Mouse (Mus musculus) ZHBTc4 (cell line): ENCODE data around the gene Zbtb34.
A peak's percentile ranks its signal among the peaks of the same experiment; 100 is the strongest.

Experiments used
- DNase-seq: peaks from one replicate; pipeline ENCODE4 v3.0.0-alpha.2; 2011; ENCODE audit warnings: low read depth, low spot score

The Zbtb34 gene

GRCm38 (mm10) chr2:33446796-33447195 lies 15.7 kb upstream of the Zbtb34 start:
- DNase-seq: no peak

DNA sequence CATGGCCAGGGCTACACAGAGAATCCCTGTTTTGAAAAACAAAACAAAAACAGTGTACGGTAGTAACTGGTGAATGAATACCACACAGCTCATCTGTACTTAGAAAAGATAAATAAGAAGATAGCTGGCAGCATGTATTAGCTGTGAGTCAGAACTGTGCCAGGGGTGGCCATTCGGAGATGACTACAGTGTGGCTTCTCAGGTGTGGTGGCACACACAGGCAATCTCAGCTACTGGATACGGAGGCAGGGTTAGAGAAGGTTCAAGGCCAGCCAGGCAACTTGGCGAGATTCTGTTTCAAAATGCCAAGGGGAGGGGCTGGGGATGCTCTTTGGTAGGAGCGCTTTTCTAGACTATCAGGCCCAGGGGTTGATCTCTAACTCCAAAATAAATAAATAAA lies 14.6 kb upstream of the Zbtb34 start:
- no peak for DNase-seq

- DNase-seq: peak; percentile 57
Measured at GRCm38 (mm10) chr2:33444862-33445261, 13.7 kb upstream of the Zbtb34 start.

- DNase-seq: peak; percentile 47
Measured at GRCm38 (mm10) chr2:33444358-33444757, 13.2 kb upstream of the Zbtb34 start.

DNA sequence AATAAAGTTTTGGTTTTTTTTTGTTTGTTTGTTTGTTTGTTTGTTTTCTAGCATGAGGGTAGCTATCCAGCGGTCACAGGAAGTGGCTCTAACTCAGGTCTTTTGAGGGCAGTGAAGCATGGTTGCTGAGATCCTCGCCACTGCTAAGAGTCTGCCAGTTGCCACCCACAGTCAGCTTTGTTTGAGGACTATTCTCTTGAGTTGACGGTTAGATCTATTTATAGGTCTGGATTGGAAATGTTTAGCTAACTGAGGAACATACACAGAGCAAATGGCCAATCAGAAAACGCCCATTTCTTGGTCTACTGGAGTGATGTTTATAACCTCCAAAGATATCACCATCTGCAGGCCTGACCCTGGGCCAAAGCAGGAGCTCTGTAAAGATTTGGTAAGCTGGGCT lies 11.6 kb upstream of the Zbtb34 start:
- DNase-seq: no peak

GRCm38 (mm10) chr2:33440893-33441292 lies 9.8 kb upstream of the Zbtb34 start:
- DNase-seq: peak; percentile 77

DNA sequence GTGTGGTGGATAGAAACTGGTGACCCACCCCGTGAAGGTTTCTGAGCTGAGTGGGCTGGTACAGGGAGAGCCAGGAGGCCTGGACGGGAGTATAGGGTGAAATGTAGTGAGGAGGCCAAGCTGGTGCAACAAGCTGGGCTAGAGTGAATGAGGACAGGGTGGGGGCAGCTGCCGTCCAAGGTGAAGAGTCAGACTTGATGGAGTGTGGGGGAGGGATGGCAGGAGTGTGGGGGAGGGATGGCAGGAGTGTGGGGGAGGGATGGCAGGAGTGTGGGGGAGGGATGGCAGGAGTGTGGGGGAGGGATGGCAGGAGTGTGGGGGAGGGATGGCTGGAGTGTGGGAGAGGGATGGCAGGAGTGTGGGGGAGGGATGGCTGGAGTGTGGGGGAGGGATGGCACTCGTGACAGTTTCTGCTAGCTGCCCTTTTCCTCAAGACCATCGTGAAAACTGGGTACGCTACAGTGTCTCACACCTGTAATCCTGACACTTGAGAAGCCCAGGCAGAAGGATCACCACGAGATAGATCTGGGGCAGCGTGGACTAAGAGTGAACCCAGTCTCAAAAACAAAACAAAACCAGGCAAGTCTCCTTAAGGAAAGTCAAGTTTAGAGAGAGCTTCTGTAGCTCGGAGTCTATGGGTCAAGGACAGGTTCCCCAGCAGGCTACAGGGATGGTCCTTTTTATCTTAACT lies 9.0 kb upstream of the Zbtb34 start:
- peak; percentile 43 for DNase-seq

DNA sequence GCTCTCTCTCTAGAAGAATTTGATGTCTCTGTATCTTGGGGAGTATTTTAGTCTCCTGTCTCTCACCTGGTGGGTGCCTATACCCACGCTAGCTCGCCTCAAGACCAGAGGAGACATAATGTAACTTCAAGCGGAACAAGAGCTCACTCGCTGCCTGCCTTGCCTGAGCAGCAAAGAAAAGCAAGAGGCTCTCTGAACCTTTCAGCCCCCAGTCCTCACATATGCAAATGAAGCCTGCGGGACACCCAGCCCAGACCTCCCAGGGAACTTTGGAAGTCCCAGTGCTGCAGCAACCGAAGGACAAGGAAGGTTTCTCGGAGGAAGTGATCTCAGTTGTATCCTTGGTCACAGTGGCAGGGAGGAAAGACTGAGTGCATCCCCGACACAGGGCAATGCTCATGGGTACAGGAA lies 8.4 kb upstream of the Zbtb34 start:
- DNase-seq: peak; percentile 96

DNA sequence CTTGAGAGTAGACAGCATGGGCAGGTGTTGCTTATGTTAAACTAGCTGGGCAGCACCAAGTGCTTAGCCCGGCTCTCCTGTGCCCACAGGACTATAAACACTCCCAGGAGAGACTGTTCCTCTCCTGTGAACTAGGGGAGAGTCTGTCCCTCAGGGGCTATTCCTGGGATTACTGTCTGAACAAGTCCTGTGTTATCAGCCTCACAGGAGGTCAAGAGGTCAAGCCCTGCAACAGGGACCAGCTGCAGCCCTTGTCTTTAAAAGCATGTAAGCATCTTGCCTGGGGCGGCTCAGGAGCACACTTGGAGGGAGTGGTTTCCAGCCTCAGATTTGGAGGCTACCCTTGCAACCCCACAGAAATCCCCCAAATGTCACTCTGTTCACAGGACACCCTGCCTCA lies 7.3 kb upstream of the Zbtb34 start:
- DNase-seq: peak; percentile 90

DNA sequence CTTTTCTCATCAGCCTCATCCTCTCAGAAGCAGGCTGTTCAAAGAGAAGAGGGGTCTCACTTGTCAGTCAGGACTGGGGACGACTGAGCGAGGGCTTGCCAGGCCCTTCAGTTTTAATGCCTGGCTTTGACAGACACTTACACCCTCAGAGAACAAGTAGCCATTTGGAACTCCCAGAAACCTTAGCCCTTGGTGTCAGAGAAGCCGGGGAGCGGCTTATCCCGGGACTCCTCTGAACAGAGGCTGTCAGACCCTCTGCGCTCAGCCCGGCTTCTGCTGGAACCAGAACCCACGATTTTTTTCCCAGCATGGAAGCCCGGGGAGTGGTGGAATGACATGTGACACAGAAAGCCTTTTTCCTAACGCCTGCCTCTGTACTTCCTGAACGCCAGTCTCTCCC lies 6.1 kb upstream of the Zbtb34 start:
- peak; percentile 23 for DNase-seq

DNA sequence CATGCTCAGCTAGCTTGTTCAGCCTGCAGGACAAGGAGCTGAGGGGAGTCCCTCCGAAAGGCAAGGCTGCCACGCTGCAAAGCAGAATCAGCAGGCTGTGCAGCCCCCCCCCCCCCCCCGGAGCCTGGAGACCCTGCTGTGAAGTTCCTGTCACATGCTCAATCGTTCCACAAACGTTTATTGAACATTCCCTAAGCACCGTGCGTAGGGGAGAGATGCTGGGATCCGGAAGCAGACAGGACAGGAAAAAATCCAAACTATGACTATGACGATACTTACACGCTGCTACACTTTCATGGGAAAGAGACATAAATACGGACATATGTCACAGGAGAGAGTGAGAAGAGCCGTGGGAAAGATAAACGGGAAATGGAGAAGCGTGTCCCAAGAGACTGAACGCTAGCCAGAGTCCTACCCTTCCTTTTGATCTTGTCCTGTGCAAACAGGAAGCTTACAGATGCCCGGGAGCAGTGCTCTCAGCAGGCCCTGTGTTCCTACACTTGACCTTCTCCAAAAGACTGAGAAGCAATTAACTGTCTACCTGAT lies 5.0 kb upstream of the Zbtb34 start:
- peak; percentile 83 for DNase-seq

DNA sequence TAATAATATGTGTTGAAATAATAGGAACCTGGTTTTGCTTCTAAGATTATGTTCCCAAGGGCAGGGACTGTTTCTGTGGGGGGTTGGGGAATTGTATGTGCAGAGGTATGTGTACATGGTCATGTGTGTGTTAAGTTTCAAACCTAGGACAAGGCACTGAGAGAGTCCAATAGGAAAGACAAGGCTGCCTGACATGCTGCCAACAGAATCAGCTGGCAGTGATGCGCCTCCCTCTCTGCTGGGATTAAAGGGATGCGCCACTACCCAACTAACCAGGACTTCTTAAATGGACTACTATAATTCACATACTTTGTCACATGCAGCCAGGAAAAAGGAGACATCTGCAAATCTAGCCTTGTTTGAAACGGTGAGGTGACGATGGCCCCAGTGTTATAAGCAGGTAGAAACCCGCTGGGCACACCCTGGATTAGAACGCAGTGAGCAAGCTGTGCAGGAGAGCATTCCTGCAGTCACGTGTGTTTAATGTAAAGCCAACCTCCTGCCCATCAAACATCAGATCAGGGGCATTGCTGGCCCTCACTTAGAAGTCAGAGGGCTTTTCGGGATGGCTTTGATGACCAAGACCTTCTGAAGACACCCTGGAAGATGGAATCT lies 4.0 kb upstream of the Zbtb34 start:
- peak; percentile 65 for DNase-seq

DNA sequence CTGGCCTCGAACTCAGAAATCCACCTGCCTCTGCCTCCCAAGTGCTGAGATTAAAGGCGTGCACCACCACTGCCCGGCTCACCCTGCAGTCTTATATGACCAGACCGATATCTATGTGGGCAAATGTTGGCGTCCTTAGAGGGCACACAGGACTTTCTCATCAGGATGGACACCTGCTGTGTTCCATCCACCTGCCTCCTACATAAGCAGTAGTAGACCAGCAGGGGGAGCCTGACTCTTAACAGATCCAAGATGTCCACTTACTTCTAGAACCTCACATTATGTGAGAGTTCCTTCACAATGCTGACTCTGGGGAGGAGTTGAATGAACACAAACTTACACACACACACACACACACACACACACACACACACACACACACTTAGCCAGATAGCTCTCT lies 1.8 kb upstream of the Zbtb34 start:
- peak; percentile 91 for DNase-seq

DNA sequence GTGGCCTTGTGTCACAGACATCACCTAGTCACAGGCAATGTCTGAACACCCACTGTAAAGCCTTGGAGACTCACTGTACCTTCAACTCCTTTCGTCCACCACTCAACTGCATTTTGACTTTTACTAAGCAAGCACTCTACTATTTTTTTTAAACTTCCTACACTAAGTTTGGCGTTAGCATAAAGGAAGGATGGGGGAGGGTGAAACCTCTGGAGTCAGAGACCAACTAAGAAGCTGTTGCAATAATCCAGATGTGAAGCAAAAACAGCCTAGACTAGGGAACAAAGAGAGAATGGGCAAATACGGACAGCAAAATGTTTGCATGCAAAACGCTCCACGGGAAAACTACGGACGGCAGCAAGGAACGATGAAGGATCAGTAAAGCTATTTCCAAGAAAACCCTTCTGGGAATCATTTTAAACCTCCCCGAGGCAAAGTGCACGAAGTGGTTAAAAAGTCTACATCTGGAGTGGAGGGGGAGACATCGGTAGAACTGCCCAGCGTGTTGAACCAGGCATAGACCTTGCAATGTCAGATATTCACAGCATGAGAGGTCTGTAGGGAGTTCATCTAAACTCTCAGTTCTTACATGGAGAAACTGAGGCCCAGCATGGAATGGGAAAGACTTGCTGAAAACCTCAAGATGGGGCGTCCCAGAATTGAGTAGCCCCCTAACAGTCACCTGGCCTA lies 898 bp downstream of the Zbtb34 start:
- DNase-seq: no peak

DNA sequence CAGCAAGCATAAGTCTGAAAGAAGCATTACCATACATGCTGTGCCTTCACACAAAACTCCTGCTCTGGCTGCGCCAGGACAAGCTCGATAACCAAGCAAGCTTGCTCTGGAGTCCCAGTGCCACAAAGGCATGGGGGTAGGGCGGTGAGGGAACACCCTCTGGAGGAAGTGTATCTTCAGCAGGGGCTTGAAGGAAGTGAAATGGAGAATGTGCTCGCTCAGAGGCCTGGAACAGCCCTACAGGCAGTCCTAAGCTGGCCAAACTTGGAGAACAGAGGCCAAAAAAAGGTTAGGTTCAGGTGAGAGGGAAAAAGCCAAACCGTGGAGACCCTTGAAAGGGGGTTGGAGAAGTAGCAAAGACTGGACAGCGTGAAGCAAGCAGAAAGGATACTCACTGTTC lies 1.8 kb downstream of the Zbtb34 start:
- DNase-seq: peak; percentile 63

GRCm38 (mm10) chr2:33426640-33427398 lies 4.3 kb downstream of the Zbtb34 start:
- DNase-seq: peak; percentile 73

DNA sequence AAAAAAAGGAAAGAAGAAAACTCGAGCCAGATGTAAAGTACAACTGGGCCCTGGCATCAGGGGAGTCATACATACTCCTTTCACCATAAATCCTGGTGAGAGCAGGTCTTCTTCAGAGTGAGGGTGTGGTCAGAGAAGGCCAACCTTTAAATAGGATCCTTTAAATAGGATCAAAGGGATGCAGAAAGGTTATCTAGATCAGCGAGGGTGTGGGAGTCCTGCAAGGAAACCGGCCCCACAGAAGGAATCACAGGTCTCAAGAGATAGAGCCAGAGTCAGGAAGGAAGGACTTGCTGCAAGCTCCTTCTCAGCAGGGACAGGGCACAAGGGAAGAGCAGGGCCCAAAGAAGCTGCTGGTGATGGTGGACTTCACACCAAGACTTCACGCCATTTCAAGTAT lies 13.7 kb downstream of the Zbtb34 start:
- peak; percentile 68 for DNase-seq

- no peak for DNase-seq
Measured at GRCm38 (mm10) chr2:33414019-33414418, 17.1 kb downstream of the Zbtb34 start.

DNA sequence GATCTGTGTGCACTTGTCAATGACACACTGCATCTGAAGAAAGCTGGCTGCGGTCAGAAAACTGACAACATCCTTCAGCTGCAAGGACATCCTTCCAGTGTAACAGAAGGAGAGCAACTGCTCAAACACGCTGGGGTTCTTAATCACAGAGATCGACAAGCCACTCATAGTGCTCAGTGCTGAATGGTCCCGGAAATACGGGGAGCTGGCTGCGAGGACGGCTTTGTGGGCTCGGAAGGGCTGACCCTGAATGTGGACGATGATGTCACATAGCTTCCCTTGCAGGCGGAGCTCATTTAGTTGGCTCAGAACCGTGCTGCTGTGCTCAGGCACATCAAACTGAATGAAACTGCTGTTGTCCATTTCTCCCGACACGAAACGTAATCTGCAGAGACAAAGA lies 19.0 kb downstream of the Zbtb34 start:
- no peak for DNase-seq

DNA sequence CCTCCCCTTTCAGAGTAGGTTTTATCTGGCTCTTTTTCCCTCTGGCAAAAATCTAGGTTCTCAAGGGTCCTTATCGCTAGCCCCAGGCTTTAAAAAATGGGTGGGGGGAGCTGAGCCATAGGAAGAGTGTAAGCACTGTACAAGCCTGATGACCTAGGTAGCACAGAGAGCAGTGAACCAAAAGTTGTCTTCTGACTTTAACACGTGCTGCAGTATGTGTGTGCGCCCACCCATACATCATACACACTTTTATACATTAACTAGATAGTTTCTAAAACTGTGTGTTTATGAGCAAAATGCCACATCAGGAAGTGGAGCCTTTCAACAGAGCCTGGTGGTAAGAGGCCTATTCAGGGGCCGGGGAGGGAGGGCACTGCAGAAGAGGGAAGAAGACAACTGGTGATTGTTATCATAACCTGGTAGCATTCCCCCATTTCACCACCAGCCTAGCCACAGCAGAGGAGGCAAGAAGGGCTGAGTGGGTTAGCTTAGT lies 27.6 kb downstream of the Zbtb34 start:
- no peak for DNase-seq

DNA sequence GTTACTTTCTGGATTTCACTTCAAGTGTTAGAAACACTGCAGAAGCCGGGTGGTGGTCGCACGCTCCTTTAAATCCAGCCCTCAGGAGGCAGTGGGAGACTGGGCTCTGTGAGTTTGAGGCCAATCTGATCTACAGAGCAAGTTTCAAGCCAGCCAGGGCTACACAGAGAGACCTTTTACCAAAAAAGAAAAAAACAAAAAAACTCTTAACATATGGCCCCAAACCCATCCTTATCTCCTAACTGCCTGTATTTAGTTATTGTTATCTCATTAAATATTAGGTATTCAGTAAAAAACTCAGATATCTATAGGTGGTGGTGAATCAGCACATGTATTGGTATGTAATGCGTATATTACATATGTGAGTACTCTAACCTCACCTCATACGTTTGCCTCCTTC lies 28.5 kb downstream of the Zbtb34 start:
- DNase-seq: no peak

DNA sequence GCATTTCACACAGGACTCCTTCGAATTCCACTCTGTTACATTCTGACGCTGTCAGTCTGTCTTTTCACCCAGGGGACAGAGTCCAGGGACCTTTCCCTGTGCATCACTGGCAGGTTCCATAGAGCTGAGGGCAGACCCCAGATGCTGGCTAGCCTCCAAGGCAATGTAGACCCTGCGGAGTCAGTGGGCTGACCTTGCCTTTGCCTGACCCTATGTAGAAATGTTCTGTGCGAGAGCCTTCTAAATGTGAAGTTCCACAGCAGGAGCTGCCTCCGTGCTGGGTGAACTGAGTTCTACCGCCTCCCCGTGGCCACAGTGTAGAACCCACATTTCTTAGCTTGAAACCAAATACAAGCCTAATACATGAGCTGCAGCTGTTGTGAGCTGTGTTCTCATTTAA lies 28.9 kb downstream of the Zbtb34 start:
- peak; percentile 82 for DNase-seq
